Mouse (Mus musculus) thymus, postnatal 25 days (tissue): ENCODE data around the gene Gpr171.
A peak's percentile ranks its signal among the peaks of the same experiment; 100 is the strongest.
"Not testable (repeated sequence)": the region's sequence is repeated elsewhere in the genome, so short reads cannot be mapped to it uniquely, and the experiment has no call there.

Experiments
- DNase-seq: peaks from one replicate; pipeline ENCODE4 v3.0.0; 2022

Gene Gpr171

DNA sequence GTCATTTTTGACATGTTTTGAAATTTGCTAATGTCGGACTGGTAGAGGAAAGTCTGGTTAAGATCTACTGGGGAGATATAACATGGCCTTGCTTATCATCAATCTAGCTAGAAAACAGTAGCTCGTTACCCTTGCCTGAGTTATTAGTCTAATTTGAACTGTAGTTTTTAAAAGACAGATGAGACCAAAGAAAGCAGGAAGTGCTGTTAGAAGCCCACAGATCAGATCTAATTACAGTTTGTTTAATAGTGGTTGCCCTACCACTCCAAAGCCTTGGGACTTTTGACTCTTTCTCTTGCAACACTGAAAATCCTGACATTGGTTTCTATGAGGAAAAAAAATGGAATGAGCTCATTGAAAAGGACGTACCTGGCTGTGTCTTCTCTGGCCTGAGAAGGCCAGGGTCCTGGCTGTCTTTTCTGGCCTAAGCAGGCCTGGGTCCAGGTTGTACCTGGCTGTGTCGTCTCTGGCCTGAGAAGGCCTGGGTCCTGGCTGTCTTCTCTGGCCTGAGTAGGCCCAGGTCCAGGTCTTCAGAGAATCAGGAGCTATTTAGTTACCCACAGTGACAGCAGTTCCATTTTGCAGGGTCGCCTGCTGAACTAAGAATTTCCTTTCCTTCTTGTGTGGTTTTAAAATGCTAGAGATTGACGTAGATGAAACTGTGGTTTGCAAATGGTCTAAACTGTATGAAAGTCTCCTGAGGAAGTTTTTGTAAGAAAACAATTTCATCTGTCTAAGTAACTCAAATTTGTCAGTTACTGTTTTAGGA, at the start of gene Gpr171:
Gene Gpr171 (minus strand): TSS at position 604 of the 769 bp plus-strand sequence.
- DNase-seq: peak; percentile 50

GRCm38 (mm10) chr3:59150624-59151023, 49.0 kb upstream of the Gpr171 start:
- no peak for DNase-seq

DNA sequence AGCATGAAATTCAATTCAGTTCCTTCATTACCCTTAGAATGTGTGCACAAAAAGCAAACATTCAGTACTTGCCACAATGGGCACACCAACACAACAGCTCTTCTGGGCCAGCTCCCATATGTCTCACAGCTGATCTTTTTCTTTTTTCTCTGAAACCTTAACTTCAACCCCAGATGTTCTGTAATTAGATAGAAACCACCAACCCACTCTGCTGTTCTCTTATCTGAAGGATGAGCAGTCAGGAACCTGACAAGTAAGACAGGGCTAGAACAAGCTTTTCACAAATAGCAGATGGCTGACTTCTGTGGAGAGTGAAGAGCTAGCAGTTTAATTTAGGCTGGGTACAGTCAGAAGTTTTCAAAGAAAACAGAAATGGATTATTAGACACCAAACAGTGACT, 48.0 kb upstream of the Gpr171 start:
- no peak for DNase-seq

DNA sequence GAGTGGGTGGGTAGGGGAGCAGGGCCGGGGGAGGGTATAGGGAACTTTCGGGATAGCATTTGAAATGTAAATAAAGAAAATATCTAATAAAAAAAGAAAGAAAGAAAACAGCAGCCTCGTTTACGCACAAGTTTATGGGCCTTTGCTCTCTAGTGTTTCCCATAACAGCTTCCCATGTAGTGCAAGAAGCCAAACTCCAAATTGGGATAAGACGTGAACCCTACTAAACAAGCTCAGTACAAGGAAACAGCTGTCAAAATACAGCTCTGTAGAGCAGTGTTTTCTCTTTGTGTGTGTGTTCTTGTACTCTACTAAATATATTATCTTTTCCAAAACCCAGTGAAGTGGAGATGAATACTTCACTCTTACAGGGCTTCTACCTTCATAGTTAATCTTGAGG, 43.6 kb upstream of the Gpr171 start:
- DNase-seq: no peak

GRCm38 (mm10) chr3:59141507-59142305, 40.1 kb upstream of the Gpr171 start:
- DNase-seq: no peak

DNA sequence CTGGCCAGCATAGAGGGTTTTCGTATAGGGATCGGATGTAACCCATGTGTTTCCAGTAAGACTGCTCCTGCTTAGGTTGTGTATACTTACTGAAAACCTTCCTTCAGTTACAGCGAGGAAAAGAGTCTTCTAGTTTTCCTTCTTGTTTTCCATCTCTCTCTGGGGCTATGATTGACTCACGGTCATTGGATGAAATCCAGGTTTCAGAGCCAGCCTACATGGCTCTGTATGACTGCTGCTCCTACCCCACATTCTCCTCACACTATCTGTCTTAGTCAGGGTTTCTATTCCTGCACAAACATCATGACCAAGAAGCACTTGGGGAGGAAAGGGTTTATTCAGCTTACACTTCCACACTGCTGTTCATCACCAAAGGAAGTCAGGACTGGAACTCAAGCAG, 39.3 kb upstream of the Gpr171 start:
- DNase-seq: not testable (repeated sequence)

DNA sequence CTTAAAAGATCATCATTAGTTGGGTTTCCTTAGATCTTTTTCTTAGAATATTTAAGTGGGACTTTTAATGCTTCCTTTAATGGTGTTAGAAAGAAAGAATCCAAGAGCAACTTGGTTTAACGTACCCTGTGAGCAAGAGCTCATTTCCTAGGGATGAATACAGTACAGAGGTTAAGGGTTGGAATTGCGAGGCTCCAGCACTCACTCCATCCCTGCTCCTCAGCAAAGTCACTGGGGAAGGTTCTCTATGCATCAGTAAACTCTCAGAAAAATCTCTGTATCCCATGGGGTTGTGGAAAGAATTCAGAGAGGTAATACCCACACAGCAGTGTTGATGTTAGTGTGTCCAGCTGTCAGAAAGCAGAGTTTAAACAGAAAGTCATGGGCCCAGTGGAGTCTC, 38.5 kb upstream of the Gpr171 start:
- DNase-seq: no peak

- DNase-seq: no peak
Measured at GRCm38 (mm10) chr3:59139651-59140051, 38.0 kb upstream of the Gpr171 start.

- no peak for DNase-seq
Measured at GRCm38 (mm10) chr3:59138946-59139468, 37.4 kb upstream of the Gpr171 start.

GRCm38 (mm10) chr3:59135911-59136653, 34.5 kb upstream of the Gpr171 start:
- no peak for DNase-seq

- no peak for DNase-seq
Measured at GRCm38 (mm10) chr3:59133189-59133588, 31.6 kb upstream of the Gpr171 start.

GRCm38 (mm10) chr3:59131966-59132365, 30.3 kb upstream of the Gpr171 start:
- no peak for DNase-seq

DNA sequence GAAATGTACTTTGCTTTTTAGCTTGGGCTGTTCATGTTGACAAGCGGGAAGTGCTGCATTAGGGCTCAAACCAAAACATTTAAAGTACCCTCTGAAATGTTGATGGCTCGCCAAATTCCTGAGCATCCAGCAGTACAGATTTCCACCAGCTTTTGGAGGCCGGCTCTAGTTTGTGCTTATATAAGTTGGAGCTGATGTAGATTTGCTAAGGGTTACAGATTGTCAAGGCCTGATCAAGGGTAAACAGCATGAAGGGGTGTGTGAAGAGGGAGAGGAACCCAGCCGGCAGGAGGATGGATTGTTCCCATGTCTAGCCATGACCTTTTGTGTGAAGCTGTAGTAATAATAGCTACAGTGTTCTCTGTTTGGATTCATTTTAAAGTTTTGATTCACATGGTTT, 29.5 kb upstream of the Gpr171 start:
- DNase-seq: no peak

DNA sequence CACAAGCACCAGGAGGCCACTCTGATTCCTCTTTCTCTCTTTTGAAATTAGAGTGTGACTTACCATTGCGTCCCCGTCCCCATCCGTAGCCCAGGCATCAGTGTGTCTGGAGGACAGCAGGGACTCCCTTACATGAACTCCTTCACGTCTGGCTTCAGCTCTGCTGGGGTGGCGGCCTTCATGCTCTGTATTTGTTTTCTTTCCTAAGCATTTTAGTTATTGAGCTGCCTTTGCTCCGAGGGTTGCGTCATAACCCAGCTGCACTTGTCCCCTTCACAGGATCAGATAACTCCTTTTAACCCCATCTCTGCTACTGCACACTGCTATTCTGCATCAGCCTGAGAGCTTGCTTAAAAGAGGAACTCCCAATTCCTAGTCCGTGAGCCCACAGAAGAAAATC, 28.8 kb upstream of the Gpr171 start:
- DNase-seq: peak; percentile 45

DNA sequence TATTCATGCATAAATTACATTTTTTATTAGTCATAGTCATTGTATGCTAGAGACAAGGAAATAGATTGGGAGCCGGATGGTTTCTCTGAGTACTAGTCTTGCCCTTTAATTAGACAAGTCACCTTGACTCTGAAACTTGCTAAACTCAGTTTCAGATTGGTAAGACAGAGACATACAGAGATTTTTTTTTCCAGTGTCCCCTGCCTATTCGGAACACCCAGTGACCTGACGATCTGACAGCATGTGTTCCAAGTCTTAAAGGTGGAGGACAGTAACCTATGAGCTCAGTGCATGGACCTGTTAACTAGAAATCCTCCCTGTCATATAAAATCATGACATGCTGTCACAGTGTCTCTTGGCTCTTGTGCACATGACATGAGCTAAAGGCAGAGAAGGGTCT, 27.9 kb upstream of the Gpr171 start:
- no peak for DNase-seq

- DNase-seq: no peak
Measured at GRCm38 (mm10) chr3:59128681-59129080, 27.1 kb upstream of the Gpr171 start.

DNA sequence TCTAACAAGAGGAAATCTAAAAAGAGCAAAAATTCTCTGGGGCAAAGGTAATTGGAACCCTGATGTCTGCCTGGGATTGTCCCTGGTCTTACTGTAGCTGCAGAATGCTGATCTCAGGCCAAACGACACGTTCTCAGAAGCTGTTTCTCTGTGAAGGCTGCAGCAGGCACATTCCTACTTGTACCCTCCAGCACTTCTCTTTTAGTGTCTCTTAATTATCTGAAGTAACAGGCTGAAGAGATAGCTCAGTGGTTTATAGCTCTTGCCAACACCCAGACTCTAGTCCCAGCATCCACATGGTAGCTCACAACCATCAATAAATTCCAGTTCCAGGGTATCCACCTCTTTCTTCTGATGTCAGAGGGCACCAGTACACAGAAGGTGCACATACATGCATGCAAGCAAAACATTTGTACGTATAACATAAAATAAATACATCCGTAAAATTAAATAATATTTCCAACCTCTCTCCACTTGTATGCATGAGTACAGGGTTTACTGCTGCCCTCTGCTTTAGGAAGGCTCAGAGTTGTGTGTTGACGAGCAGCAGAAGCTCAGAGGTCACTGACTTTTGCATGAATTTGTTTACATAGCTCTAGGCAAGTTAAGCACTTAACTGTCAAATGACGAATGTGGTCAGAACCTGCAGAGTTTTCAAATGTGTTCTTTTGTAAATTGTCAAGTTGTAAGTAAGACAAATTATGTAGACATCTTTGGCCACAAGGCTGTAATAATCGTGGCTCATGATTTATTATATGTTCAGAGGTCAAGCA, 24.3 kb upstream of the Gpr171 start:
- DNase-seq: no peak

GRCm38 (mm10) chr3:59125022-59125421, 23.4 kb upstream of the Gpr171 start:
- no peak for DNase-seq

GRCm38 (mm10) chr3:59121780-59122449, 20.3 kb upstream of the Gpr171 start:
- DNase-seq: no peak

DNA sequence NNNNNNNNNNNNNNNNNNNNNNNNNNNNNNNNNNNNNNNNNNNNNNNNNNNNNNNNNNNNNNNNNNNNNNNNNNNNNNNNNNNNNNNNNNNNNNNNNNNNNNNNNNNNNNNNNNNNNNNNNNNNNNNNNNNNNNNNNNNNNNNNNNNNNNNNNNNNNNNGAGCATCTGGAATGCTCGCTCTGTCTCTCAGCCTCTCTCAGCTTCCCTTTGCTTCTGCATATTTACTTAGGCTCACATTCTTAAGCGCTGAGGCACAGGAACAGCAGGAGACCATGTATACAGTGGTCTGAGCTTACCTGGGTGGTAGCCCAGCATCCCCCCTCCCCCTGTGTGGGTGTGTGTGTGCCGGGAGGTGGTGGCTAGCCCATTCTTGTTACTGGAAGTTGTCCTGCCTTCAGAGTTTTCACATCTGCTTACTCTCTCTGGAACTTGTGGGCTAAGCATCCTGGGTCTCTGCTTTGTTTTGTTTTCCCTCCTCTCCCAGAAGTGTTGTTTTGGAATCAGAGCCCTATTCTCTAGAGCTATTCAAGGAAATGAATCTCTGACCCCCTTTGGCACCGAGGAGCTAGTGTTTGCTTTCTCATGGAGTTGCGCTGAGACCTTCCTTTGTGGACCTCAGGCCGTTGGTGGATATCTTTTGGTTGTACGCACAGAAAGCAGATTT, 19.6 kb upstream of the Gpr171 start:
- no peak for DNase-seq

GRCm38 (mm10) chr3:59113973-59114517, 12.4 kb upstream of the Gpr171 start:
- DNase-seq: no peak
